Mouse (Mus musculus) embryo, embryonic 9.5 days (tissue): ENCODE measurements around the gene Sertad2.
A peak's percentile ranks its signal among the peaks of the same experiment; 100 is the strongest.

ENCODE experiments used
- DNase-seq: peaks from one replicate; pipeline ENCODE4 v3.0.0-alpha.2; 2017; ENCODE audit errors: extremely low spot score

Sertad2 gene

DNA sequence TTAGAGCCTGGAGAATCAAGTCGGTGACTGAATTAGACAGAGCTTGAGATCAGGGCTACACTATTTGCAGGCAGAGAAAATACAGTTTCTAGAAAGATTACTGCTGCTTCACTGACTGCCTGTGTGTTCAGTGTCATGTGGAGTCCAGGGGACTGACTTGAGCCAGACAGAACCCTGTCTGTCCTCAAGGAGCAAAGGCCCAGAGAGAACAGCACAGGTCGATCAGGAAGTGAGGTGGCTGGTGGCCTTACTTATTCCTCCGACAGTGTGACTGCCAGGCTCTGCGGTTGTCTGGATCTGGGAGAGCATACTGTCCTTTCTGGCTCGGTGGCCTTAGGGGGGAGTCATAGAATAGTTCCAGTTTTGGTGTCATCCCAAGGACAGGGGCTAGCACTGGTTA is 137.7 kb downstream of the Sertad2 start:
- DNase-seq, result no peak

DNA sequence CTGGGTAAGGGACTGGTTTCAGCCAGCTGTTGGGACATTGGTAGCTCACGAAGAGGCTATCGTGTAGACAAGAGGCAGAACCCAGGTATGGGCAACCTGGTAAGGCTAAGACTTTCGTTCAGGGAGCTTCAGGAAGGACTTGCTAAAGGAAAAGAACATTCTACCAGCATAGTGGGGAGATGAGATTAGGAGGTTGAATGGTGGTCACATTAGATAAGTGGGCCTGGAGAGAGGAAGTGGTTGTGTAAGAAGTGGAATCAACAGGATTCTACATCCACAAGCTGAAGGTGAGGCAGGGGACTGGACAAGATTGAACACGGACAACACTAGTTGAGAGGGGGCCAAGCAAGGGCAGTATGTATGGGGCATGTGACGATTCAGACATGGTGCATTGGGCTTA is 138.6 kb downstream of the Sertad2 start:
- DNase-seq, result no peak

DNA sequence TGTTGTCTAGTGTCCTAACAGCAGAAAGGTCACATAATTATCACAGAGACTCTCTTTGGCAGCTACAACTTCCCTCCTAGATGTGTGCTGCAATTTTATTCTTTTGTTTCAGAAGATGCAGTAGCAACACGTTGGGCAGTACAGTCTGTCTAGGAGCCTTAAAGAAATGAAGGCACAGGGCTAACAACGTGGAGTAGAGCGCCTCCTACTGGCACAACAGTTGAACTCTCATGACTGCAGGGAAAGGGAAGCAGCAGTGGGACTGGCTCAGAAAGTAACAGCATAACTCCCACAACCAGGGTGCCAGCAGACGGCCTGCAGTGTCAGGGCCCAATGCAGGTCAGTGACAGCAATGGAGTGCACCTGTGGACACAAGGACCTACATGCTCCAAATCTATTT is 147.9 kb downstream of the Sertad2 start:
- peak; percentile 73 for DNase-seq
